Mouse (Mus musculus) frontal cortex, postnatal 10 days (tissue): ENCODE measurements around the gene Ltbp3.

Source experiments
- DNase-seq, 2 experiments: peaks; one replicate each; pipeline ENCODE4 v3.0.0; 2022; ENCODE audit warnings: low spot score in 2 of 2, mixed read lengths in 1 of 2

The Ltbp3 gene

DNA sequence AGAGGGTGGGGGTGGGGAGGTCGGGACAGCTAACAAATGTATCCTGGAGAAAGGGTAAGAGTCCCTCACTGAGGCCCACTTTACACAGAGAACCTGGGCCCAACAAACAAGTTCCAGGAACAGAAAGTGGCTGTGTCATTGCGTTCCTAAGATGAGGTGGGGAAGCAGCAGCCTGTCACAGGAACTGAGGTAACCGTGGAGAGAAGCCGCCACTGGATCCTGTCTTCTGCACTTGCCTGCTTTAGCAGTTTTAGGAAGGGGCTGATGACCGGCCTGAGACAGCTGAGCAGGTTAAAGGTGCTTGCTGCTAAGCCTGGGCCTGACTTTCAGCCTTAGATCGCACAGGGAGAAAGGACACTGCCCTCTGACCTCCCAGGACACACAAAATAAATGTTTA, 66.1 kb downstream of the Ltbp3 start:
- DNase-seq: no peak

DNA sequence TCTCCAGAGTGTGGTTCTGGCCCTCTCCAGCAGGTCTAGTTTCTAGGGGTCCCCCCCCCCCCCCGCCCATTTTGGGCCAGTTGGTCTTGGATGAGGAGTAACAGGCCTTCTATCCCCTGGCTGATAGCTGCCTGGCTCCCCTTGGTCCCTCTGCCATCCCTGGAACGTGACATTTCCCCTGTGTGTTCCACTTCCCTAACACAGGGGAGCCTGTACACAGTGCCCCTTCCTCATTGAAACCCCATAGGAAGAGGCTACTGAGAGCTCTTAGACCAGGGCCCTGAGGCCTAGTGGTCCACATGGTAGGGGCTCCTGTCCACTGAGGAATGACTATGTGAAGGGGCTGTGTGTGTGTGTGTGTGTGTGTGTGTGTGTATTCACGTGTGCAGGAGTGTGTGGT, 67.0 kb downstream of the Ltbp3 start:
- no peak for DNase-seq
